32 mouse cellular contexts compared by ENCODE assay signal in the genomic region with DNA sequence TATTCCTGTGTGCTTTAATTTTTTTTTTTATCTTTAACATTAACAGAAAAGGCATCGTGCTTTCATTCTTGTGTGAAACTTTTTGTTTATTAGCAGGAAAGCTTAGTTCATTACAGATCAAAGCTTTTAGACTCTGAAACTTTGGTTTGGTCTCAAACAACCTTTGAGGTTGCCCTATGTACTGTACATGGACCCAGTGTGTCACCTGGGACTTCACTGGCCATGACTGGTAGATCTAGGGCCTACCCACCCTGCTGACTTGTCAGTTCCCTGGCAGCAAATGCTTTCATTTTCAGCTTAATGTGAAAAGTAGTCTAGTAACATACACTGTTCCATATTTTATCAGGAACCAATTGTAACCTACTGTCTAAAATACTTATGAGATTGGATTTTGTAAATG.
"Had no signal": no experiment of that assay in that cellular context is flagged by ENCODE, and none has a peak within 500 bp of the region (broad histone marks: within the 10 kb centered on the region; RNA-seq: fewer than 3 reads in every experiment).

No protein-coding gene starts in this region.

- H3K9me3 ChIP-seq: heart, embryonic 10.5 days; heart, embryonic 12.5 days; heart, embryonic 13.5 days; heart, embryonic 15.5 days; hindbrain, embryonic 10.5 days; hindbrain, embryonic 12.5 days; hindbrain, embryonic 13.5 days; hindbrain, embryonic 15.5 days; kidney, embryonic 15.5 days had no signal

- H3K4me1 ChIP-seq: heart, embryonic 10.5 days; heart, embryonic 12.5 days; heart, embryonic 13.5 days; heart, embryonic 15.5 days; hindbrain, embryonic 10.5 days; hindbrain, embryonic 12.5 days; hindbrain, embryonic 13.5 days; hindbrain, embryonic 15.5 days; kidney, embryonic 15.5 days had no signal

- H3K36me3 ChIP-seq: hindbrain, embryonic 15.5 days had no signal

- H3K9ac ChIP-seq: heart, embryonic 12.5 days; heart, embryonic 13.5 days; heart, embryonic 15.5 days; hindbrain, embryonic 12.5 days; hindbrain, embryonic 13.5 days; hindbrain, embryonic 14.5 days; hindbrain, embryonic 15.5 days; kidney, embryonic 15.5 days had no signal

- H3K4me2 ChIP-seq: heart, embryonic 11.5 days; heart, embryonic 12.5 days; heart, embryonic 13.5 days; heart, embryonic 15.5 days; hindbrain, embryonic 12.5 days; hindbrain, embryonic 13.5 days; hindbrain, embryonic 14.5 days; hindbrain, embryonic 15.5 days; kidney, embryonic 15.5 days had no signal

- ATAC-seq: hindbrain, embryonic 16.5 days; hindbrain, postnatal 0 days; inflammation-experienced regulatory T-cells, adult 6 months had no signal

- DNase-seq: heart, adult 2 months; heart, postnatal 10 days; heart, postnatal 14 days; heart, postnatal 36 days; heart, postnatal 4 days; kidney, adult 11 months; kidney, adult 18-20 months; kidney, adult 8-10 months; kidney, adult 9 months; kidney, postnatal 10 days; kidney, postnatal 14 days; kidney, postnatal 25 days; kidney, postnatal 36 days; kidney, postnatal 4 days; layer of hippocampus, adult 9-11 months; layer of hippocampus, postnatal 36 days had no signal

- H3K4me3 ChIP-seq: heart, adult 2 months; heart, embryonic 10.5 days; heart, embryonic 12.5 days; heart, embryonic 13.5 days; heart, embryonic 15.5 days; hindbrain, embryonic 10.5 days; hindbrain, embryonic 12.5 days; hindbrain, embryonic 13.5 days; hindbrain, embryonic 15.5 days; kidney, embryonic 15.5 days; layer of hippocampus, adult 2 months had no signal

- H3K27ac ChIP-seq: heart, adult 2 months; heart, embryonic 10.5 days; heart, embryonic 13.5 days; heart, embryonic 15.5 days; hindbrain, embryonic 10.5 days; hindbrain, embryonic 12.5 days; hindbrain, embryonic 13.5 days; hindbrain, embryonic 14.5 days; hindbrain, embryonic 15.5 days; hindbrain, postnatal 0 days; kidney, embryonic 15.5 days; kidney, postnatal 0 days; layer of hippocampus, adult 2 months had no signal

- H3K27me3 ChIP-seq: heart, embryonic 12.5 days; heart, embryonic 13.5 days; heart, embryonic 15.5 days; hindbrain, embryonic 12.5 days; hindbrain, embryonic 13.5 days; hindbrain, embryonic 15.5 days; kidney, embryonic 15.5 days had no signal
